Mouse (Mus musculus) forebrain, postnatal 0 days (tissue): ENCODE results near the gene Slc4a7. TPM values are rescaled to one million over a fixed set of nuclear protein-coding genes. Genes with fewer than 3 reads are reported as not detected.
A peak's percentile ranks its signal among the peaks of the same experiment; 100 is the strongest.

Experiments used
- ATAC-seq: fragments of 200-750 bp; cut with Nextera tagmentation; 2 replicates; pipeline ENCODE4 v1.8.0; 2017; ENCODE audit warnings: mild to moderate bottlenecking, moderate library complexity
- DNase-seq: peaks from one replicate; pipeline ENCODE4 v3.0.0-alpha.2; 2015
- H3K27ac ChIP-seq: fragments of 300-500 bp; sonication (generic); 2 replicates; pipeline ENCODE4 v1.5.1; 2014; ENCODE audit warnings: low read depth, mild to moderate bottlenecking, antibody characterized with exemption, low read length, moderate library complexity, mixed read lengths
- H3K27me3 ChIP-seq: fragments of 300-500 bp; sonication (generic); 2 replicates; pipeline ENCODE4 v1.6.1; 2014; ENCODE audit warnings: mild to moderate bottlenecking, low read length, mixed read lengths; ENCODE audit not compliant: insufficient read depth
- H3K36me3 ChIP-seq: fragments of 300-500 bp; sonication (generic); 2 replicates; pipeline ENCODE4 v1.6.1; 2014; ENCODE audit warnings: mild to moderate bottlenecking, moderate library complexity; ENCODE audit not compliant: insufficient read depth
- H3K4me1 ChIP-seq: fragments of 300-500 bp; sonication (generic); 2 replicates; pipeline ENCODE4 v1.6.1; 2014; ENCODE audit warnings: antibody characterized with exemption; ENCODE audit not compliant: insufficient read depth
- H3K4me2 ChIP-seq: fragments of 300-500 bp; sonication (generic); 2 replicates; pipeline ENCODE4 v1.6.1; 2014; ENCODE audit warnings: low read depth, mild to moderate bottlenecking, moderate library complexity
- H3K4me3 ChIP-seq: fragments of 300-500 bp; sonication (generic); 2 replicates; pipeline ENCODE4 v1.5.1; 2014; ENCODE audit warnings: low read depth, low read length, mixed read lengths
- H3K9ac ChIP-seq: fragments of 300-500 bp; sonication (generic); 2 replicates; pipeline ENCODE4 v1.6.1; 2014; ENCODE audit warnings: mild to moderate bottlenecking
- H3K9me3 ChIP-seq: fragments of 300-500 bp; sonication (generic); 2 replicates; pipeline ENCODE4 v1.6.1; 2016; ENCODE audit warnings: low read length
- CTCF ChIP-seq: sonication (generic); IDR thresholded peaks from 2 replicates; pipeline ENCODE4 v1.5.1; 2016; ENCODE audit warnings: antibody characterized with exemption, control low read depth, low read depth
- WGBS: fragments of 180-500 bp; shearing (Covaris S2); extraction: QIAGEN DNeasy Blood & Tissue Kit; methylation state at CpG from one replicate; pipeline ENCODE4 v1.1.7; 2014; 5-methylcytosine and 5-hydroxymethylcytosine counted together
- polyA plus RNA-seq: library from polyadenylated mRNA; unstranded; fragments of >200 nt; fragmentation: Nextera tagmentation; extraction: Ambion mirVana; gene quantifications from 2 replicates; pipeline ENCODE4 v1.2.1, GENCODE M21; 2015
- total RNA-seq: library from RNA; depleted of rRNA; stranded (reverse); fragments of >200 nt; gene quantifications from 2 replicates; pipeline ENCODE4 v1.2.3, GENCODE M21; 2014; rRNA removed

Slc4a7 gene
- 50.8 and 54.0 TPM in 2 replicates for total RNA-seq
- polyA plus RNA-seq = 10.9 and 17.4 TPM in 2 replicates

DNA sequence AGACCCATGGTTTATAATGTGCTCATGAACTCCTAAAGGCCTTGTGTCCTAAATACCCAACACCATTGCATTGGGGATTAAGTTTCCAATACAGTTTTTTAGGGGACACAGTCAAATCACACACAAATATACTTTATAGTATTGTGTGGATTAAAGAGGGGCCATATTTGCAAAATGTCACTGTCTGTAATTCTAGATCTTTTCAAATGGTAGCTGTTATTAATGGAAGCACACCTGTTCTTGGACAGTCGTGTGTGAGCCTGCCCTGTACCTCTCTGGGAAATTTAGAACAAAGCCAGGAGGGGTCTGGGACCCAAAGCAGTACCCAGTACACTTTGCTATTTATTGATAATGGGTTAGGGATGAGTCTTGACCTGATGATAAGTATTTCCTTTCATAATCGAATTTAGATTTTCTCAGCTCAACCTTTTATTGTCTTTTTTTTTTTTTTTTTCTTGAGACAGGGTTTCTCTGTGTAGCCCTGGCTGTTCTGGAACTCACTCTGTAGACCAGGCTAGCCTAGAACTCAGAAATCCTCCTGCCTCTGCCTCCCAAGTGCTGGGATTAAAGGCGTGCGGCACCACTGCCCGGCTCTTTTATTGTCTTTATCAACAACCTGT is at the start of gene Slc4a7:
Slc4a7 (plus strand) TSS at position 570 of the 620 bp plus-strand sequence.
- Histone ChIP-seq H3K9me3 (no peaks in the 10 kb centered on the region), H3K9ac (peak within 1 kb of the TSS; percentile 92), H3K4me3 (peak within 1 kb of the TSS; percentile 81), H3K4me2 (peak within 1 kb of the TSS; percentile 45), H3K4me1 (peaks cover 13% of the 10 kb centered on the region), H3K27ac (peak within 1 kb of the TSS; percentile 98), H3K27me3 (no peaks in the 10 kb centered on the region), H3K36me3 (no peaks in the 10 kb centered on the region)
- WGBS = 87% methylated on average over 5 of the region's 5 CpGs
- DNase-seq = no peak
- no peak for TF ChIP-seq CTCF
- no peak for ATAC-seq

GRCm38 (mm10) chr14:14670597-14670996 is 31.5 kb upstream of the Slc4a7 start:
- no peak overlapping the region for H3K4me3 ChIP-seq
- H3K4me2 ChIP-seq = no peak overlapping the region
- no peaks in the 10 kb centered on the region for H3K9me3 ChIP-seq
- H3K36me3 ChIP-seq = no peaks in the 10 kb centered on the region
- no peak for DNase-seq
- WGBS = 89% methylated on average over 1 of the region's 1 CpGs
- no peak for TF ChIP-seq CTCF
- H3K9ac ChIP-seq = no peak overlapping the region
- ATAC-seq = no peak
- no peak overlapping the region for H3K27ac ChIP-seq
- no peaks in the 10 kb centered on the region for H3K27me3 ChIP-seq
- no peaks in the 10 kb centered on the region for H3K4me1 ChIP-seq

- ATAC-seq (no peak), DNase-seq (no peak)
- H3K36me3 ChIP-seq = no peaks in the 10 kb centered on the region
- no peaks in the 10 kb centered on the region for H3K4me1 ChIP-seq
- H3K4me2 ChIP-seq = no peak overlapping the region
- no peak overlapping the region for H3K4me3 ChIP-seq
- TF ChIP-seq CTCF = no peak
- no peaks in the 10 kb centered on the region for H3K27me3 ChIP-seq
- WGBS = 76% methylated on average over 4 of the region's 4 CpGs
- H3K9ac ChIP-seq = no peak overlapping the region
- H3K9me3 ChIP-seq = no peaks in the 10 kb centered on the region
- H3K27ac ChIP-seq = no peak overlapping the region
Observed at GRCm38 (mm10) chr14:14681611-14682010, 20.5 kb upstream of the Slc4a7 start.

DNA sequence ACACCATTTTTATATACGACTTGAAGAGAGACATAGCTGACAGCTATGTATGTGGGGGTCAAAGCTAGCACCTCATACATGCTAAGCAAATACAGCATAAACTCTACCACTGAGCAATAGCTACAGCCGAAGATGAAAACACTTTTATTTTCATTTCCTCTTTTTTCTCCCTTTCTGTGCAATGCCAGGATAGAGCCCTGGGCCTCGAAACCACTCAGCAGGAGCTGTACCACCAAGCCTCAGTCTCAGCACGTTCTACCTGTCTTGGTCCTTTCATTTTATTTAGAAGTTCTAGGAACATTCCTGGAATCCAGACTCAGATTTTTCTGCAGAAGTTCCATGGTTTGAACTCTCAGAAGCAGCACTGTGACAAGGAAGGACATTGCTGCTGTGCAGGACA is 17.3 kb upstream of the Slc4a7 start:
- TF ChIP-seq CTCF = no peak

GRCm38 (mm10) chr14:14686101-14686551 is 16.0 kb upstream of the Slc4a7 start:
- no peak for ATAC-seq
- no peak overlapping the region for H3K4me2 ChIP-seq

More for the DNA sequence above, 17.3 kb upstream of the Slc4a7 start:
- Histone ChIP-seq H3K27me3 (no peaks in the 10 kb centered on the region), H3K27ac (no peak overlapping the region), H3K4me3 (no peak overlapping the region), H3K9me3 (no peaks in the 10 kb centered on the region), H3K36me3 (no peaks in the 10 kb centered on the region), H3K4me1 (no peaks in the 10 kb centered on the region), H3K4me2 (no peak overlapping the region), H3K9ac (no peak overlapping the region)
- WGBS = 84% methylated on average over 4 of the region's 4 CpGs
- DNase-seq (no peak), ATAC-seq (no peak)

DNA sequence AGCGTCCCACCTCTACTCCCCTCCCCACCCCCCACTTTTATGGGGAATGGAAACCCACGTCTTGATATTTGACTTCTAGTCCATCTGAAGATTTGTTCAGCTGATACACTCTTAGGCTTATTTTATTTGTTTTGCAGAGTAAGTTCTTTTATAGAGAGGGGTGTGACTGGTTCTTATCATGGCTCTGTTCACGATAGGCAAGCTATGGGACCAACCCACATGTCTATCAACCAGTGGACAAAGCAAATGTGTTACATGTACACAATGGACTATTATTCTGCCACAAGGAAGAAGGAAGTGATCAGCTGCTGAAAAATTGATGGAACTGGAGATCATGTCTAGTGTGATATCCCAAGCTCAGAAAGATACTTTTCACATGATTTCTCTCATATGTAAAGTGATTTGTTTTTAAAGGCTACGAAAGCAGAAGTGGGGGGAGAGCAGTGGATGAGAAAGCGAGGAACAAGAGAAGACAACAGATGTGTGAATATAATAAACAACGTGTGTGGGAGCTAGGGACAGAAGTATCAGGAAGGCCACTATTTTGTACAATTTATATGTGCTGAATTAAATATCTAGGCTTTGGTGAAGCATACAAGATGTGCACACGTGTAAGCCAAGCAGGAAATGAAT is 14.7 kb upstream of the Slc4a7 start:
- 79% methylated on average over 7 of the region's 7 CpGs for WGBS
- no peak for TF ChIP-seq CTCF
- ATAC-seq = no peak
- H3K36me3 ChIP-seq = no peaks in the 10 kb centered on the region
- no peak overlapping the region for H3K4me2 ChIP-seq
- no peak overlapping the region for H3K27ac ChIP-seq
- H3K9me3 ChIP-seq = no peaks in the 10 kb centered on the region
- DNase-seq = no peak
- H3K4me3 ChIP-seq = no peak overlapping the region
- H3K4me1 ChIP-seq = no peaks in the 10 kb centered on the region
- no peak overlapping the region for H3K9ac ChIP-seq
- no peaks in the 10 kb centered on the region for H3K27me3 ChIP-seq

More at GRCm38 (mm10) chr14:14686101-14686551, 16.0 kb upstream of the Slc4a7 start:
- H3K27me3 ChIP-seq = no peaks in the 10 kb centered on the region
- H3K9me3 ChIP-seq = no peaks in the 10 kb centered on the region
- WGBS = 47% methylated on average over 7 of the region's 7 CpGs
- no peak overlapping the region for H3K4me3 ChIP-seq
- H3K36me3 ChIP-seq = no peaks in the 10 kb centered on the region
- H3K27ac ChIP-seq = no peak overlapping the region
- no peaks in the 10 kb centered on the region for H3K4me1 ChIP-seq
- TF ChIP-seq CTCF = no peak
- H3K9ac ChIP-seq = no peak overlapping the region
- no peak for DNase-seq
